Mouse (Mus musculus): ENCODE data around the gene Ppp1ca. TPM values are rescaled to one million over a fixed set of nuclear protein-coding genes. Genes with fewer than 3 reads are reported as not detected.
A peak's percentile ranks its signal among the peaks of the same experiment; 100 is the strongest.

Ppp1ca gene
- 100 to 1,000 TPM; 323 to 336 TPM for total RNA-seq (2021)
- long read RNA-seq, experiment 1, transcript Ppp1ca-201 (7 exons, 1,473 nt) = major isoform, 419 of 459 reads
- long read RNA-seq, experiment 1, partial matches to known transcripts = 13 of 459 reads
- long read RNA-seq, experiment 1, other reads (novel, unspliced or antisense) = 22 of 459 reads
- long read RNA-seq, experiment 2, transcript Ppp1ca-201 (7 exons, 1,473 nt) = major isoform, 287 of 315 reads
- long read RNA-seq, experiment 2, partial matches to known transcripts = 12 of 315 reads
- long read RNA-seq, experiment 2, other reads (novel, unspliced or antisense) = 13 of 315 reads

DNA sequence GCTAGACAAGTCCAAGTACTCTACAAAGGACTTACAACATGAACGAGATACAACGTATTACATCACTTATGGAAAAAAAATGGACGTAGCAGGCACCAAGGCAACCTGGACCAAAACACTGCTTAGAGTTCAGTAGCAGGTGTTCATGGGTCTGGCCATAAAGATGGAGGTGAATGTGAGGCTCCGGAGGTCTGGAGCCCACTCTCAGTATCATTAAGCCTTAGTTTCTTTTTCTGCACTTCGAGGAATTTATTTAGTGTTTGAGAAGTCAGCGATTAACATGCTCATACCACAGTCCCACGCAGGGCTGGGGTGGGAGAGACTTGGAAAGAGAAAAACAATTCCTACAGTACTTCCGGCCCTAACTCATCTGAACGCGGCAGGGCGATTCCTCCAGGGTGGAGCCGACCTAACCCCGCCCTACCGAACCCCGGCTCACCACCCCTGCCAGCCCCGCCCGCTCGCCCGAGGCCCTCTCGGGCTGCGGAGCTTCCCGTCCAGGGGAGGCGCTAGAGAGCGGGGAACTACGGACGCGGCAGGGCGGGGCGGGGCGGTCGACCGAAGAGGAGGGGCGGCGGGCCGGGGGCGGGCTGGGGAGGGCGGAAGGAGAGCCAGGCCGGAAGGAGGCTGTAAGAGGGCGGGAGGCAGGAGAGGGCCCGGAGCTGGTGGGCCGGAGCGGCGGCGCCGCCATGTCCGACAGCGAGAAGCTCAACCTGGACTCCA lies at the start of gene Ppp1ca:
Gene Ppp1ca (plus strand): TSS at position 538 of the 723 bp plus-strand sequence.
- intact Hi-C loops (cut with DNase I) = loop anchor here (1.0 kb wide), 1 partner anchor 22 kb away; no protein-coding TSS in a partner anchor
- DNase-seq (ENCODE audit: low spot score in 2 of 2) = peak; percentile 90 to 94

DNA sequence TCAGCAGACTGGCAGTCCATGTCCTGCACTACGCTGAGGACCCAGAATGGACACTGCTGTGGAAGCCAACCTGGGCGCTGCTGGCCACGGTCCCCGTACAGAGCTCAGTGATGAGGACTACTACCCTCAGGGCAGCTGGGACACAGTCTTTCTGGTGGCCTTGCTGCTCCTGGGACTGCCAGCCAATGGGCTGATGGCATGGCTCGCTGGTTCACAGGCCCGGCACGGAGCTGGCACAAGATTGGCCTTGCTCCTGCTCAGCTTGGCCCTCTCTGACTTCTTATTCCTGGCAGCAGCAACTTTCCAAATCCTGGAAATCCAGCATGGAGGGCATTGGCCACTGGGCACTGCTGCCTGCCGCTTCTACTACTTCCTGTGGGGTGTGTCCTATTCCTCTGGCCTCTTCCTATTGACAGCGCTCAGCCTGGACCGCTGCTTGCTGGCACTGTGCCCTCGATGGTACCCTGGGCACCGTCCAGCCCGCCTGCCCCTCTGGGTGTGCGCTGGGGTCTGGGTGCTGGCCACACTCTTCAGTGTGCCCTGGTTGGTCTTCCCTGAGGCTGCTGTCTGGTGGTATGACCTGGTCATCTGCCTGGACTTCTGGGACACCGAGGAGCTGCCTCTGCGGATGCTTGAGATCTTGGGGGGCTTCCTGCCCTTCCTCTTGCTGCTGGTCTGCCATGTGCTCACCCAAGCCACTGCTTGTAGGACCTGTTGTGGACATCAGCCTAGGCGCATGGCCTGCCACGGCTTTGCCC lies 49.3 kb upstream of the Ppp1ca start:
- no peak for DNase-seq (ENCODE audit: low spot score in 2 of 2)

DNA sequence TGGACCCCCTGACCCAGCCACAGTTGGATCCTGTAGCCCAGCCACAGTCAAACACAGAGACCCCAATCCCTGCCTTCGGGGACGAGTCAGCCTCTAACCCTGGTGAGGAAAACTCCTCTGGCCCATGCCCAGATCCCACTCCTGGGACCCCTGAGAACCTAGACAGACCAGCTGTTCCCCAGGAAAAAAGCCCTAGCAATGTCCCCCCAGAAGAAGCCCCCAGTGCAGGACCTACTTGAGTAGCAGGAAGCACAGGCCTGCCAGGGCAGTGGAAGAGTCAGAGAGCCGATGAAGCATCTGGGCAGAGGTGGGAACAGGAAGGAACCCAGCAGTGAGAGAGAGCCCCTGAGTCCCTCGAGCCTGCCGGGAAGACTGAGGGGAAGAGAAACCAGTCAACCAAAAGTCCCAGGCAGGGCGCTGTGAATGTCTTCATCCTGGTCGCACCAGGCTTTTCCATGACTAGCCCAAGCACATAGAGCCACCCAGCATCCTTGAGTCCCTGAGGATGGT lies 48.1 kb upstream of the Ppp1ca start, which contains the start of gene Cabp4:
Gene Cabp4 (minus strand): TSS at position 275 of the 510 bp plus-strand sequence.
- DNase-seq (ENCODE audit: low spot score in 2 of 2) = no peak
- intact Hi-C loops (cut with DNase I) = no loop called here

More for the DNA sequence above, 49.3 kb upstream of the Ppp1ca start:
- intact Hi-C loops (cut with DNase I) = no loop called here

DNA sequence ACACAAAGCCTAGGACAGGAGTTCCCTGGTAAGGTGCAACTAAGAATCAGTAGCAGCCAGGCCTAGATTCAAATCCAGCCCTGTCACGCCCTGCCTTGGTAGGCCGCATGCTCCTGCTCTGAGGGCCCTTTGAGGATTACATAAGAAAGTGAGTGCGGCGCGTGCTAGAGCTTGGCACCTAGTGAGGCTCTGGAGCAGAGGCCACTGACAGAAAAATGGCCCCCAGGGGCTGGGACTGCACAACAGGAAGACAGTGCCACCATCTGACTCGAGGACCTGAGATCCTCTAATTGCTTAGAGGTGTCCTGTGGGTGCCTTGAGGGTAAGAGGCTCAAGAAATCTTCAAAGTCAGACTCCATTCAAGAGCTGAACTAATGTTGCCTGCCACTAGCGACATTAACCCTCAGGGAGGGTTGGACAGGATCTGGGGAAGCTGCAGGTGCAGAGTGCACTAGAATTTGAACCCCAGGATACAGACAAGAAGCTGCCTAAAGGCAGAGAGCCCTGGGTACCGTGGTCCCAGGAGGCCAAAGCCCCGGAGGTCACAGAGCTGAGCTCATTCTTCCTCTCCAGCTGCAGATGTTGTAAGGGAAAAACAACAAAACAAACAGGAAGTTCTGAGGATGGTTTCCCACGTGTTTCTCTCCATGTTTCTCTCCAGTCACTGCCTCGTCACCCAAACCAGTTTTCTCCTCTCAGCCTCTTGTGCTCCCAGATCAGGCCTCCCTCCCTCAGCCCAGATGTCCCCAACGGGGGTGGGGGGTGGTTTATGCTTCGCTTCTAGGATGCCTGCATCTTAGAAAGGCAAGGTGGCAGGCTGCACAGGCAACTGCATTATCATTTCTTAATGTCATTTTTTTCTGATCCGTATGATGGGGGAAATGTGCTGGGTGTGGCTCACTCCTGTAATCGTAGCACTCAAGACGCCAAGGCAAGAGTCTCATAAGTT lies 47.0 kb upstream of the Ppp1ca start:
- intact Hi-C loops (cut with DNase I) = no loop called here
- DNase-seq (ENCODE audit: low spot score in 2 of 2) = no peak

DNA sequence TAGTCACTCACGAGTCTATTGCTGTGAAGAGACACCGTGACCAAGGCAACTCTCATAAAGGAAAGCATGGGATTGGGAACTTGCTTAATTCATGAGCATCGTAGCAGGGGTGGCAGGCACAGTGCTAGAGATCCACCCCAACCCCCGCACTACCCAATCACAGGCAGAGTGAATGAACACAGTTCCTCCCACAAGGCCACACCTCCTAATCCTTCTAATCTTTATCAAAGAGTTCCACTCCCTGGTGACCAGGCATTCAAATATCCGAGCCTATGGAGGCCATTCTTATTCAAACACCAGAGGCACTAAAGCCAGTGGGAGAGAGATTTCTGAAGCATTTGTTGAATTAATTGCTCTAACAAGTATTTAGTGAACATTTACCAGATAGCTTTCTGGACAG lies 45.9 kb upstream of the Ppp1ca start:
- intact Hi-C loops (cut with DNase I) = no loop called here
- DNase-seq (ENCODE audit: low spot score in 2 of 2) = no peak

DNA sequence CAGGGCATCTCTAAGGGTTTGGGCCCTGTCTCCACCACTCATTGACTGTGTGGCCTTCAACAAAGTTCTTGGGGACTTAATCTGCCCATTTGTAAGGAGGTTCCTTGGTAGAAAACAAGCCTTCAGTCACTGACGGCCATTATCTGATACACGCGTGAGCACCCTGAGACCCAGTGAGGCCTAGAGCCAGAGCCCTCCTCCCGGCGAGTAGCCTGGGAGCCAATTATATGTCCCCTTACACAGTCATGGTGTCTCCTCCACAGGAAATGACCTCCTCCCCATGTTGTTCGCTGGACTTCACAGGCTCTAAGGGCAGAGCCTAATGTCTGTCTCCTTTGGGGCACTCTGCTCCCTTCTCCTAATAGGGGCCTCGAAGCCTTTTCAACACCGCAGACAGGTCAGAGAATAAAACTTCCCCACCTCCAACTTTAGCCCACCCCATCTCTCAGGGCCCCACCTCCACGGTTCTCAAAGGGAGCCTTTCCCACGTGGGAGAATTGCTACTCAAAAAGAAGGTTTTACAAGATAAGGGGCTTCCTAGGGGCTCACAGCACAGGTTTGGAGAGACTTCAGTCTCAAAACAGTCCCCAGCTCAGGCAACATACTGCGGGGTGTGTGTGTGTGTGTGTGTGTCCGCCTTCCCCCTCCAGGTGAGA lies 45.4 kb upstream of the Ppp1ca start:
- DNase-seq (ENCODE audit: low spot score in 2 of 2) = no peak
- intact Hi-C loops (cut with DNase I) = no loop called here

DNA sequence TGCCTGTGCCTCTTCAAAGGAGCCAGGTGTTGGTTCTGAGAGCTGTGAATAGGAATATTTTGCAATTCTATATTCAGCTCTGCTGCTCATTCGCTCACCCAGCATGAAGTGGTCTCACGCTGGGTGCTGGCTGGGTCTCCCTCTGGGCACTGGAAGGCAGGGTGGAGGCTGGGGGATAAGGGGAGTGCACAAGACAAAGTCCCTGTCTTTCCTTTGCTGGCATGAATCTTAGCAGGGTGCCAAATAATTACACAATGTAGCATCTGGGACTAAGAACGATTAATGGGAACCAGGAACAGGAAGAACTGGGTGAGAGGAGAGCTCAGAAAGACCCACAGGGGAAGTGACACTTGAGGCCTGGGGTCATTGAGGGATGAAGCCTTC lies 44.9 kb upstream of the Ppp1ca start:
- intact Hi-C loops (cut with DNase I) = no loop called here
- no peak for DNase-seq (ENCODE audit: low spot score in 2 of 2)

DNA sequence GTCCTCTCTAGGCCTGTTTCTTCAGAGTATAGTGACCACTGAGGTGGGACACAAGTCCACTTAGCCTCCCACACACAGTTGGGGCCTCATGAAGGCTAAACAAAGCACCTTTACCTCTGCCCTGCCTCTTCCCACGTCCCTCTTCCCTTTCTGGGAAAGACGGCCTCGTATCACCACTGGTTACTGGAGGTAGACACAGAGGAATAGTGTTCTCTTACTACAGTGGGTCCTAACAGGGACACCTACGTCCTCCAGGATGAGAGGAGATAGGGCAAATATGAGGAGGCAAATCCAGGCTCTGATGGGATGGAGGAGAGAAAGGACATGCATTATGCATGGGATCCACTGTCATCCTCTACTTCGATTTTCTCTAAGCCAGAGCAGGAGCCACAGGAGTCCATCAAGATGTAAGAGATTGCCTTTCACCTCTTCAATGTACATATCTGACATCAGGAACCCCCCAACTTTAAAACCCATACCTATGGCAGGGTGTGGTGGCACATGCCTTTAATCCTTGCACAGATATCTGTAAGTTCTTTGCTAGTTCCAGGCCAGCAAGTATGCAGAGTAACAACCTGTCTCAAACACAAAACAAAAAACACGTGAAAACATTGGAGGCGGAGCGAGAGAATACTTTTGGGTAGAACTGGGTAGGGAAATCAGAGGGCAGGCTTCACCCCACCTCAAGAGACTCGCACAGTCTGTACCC lies 43.9 kb upstream of the Ppp1ca start:
- no peak for DNase-seq (ENCODE audit: low spot score in 2 of 2)
- intact Hi-C loops (cut with DNase I) = no loop called here

DNA sequence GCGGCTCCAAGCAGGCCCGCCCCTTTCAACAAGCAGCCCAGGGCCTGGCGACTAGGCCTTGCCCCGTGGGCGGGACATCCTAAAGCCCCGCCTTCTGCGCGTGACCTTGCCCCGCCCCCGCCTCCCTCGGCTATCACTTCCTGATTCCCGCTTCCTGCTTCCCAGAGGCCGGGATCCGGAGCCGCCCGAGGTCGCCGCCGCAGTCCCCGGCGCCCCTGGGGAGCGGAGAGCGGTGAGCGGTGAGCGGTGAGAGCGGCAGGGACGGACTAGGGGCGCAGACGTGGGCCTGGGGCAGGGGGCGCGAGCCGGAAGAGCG lies 43.4 kb upstream of the Ppp1ca start, which contains the start of gene Coro1b:
Gene Coro1b (plus strand): TSS at position 129 of the 316 bp plus-strand sequence.
- peak; percentile 94 to 95 for DNase-seq (ENCODE audit: low spot score in 2 of 2)
- intact Hi-C loops (cut with DNase I) = no loop called here

DNA sequence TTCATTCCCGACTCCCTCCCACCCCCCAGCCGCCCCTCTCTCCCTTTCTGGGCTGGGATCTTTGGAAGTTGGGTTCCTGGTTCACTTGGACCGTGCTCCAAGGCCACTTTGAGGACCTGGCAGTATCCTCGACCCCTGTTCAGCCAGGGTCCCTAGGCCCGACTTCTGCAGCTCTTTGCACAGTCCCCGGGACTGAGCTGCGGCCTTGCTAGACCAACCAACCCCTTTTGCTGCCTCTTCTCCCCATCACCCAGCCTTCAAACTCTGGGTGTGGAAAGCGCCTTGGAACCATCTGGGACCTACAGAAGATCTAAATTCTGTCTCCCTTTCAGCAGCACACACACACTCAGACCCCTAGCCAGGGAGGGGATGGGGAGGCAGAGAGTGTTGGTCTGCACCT lies 43.0 kb upstream of the Ppp1ca start:
- intact Hi-C loops (cut with DNase I) = no loop called here
- no peak for DNase-seq (ENCODE audit: low spot score in 2 of 2)

DNA sequence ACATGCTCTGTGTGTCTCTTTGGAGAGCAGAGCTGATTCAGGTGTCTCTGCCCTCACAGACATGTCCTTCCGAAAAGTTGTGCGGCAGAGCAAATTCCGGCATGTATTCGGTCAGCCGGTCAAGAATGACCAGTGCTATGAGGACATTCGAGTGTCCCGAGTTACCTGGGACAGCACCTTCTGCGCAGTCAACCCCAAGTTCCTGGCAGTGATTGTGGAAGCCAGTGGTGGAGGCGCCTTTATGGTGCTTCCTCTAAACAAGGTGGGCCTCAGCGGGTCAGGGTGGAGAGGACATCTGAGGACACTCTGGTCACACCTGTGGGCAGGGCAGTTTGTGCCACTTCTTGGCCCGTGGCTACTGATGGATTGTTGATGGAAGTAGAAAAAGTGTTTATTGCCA lies 42.6 kb upstream of the Ppp1ca start:
- intact Hi-C loops (cut with DNase I) = no loop called here
- DNase-seq (ENCODE audit: low spot score in 2 of 2) = no peak

DNA sequence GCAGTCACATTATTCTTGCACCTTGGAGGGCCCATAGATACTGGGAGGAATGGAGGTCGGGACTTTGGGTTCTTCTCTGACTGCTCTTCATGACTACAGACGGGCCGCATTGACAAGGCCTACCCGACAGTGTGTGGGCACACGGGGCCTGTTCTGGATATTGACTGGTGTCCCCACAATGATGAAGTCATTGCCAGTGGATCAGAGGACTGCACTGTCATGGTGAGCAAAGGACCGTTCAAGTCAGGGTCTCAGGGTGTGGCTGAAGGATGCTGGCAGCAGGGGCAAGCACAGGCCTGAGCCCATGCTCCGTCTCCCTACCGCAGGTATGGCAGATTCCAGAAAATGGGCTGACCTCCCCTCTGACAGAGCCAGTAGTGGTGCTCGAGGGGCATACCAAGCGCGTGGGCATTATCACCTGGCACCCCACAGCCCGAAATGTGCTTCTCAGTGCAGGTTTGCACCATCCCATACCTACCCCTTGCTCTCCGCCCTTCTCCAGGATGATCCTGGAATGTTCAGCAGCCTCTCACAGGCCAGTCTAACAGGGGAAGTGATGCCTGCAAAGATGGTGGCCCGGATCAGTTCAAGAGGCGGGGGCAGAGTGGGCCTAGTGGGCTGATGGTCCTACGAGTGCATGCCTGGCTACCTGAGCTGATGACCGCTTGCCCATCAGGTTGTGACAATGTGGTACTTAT lies 42.0 kb upstream of the Ppp1ca start:
- intact Hi-C loops (cut with DNase I) = no loop called here
- DNase-seq (ENCODE audit: low spot score in 2 of 2) = no peak

DNA sequence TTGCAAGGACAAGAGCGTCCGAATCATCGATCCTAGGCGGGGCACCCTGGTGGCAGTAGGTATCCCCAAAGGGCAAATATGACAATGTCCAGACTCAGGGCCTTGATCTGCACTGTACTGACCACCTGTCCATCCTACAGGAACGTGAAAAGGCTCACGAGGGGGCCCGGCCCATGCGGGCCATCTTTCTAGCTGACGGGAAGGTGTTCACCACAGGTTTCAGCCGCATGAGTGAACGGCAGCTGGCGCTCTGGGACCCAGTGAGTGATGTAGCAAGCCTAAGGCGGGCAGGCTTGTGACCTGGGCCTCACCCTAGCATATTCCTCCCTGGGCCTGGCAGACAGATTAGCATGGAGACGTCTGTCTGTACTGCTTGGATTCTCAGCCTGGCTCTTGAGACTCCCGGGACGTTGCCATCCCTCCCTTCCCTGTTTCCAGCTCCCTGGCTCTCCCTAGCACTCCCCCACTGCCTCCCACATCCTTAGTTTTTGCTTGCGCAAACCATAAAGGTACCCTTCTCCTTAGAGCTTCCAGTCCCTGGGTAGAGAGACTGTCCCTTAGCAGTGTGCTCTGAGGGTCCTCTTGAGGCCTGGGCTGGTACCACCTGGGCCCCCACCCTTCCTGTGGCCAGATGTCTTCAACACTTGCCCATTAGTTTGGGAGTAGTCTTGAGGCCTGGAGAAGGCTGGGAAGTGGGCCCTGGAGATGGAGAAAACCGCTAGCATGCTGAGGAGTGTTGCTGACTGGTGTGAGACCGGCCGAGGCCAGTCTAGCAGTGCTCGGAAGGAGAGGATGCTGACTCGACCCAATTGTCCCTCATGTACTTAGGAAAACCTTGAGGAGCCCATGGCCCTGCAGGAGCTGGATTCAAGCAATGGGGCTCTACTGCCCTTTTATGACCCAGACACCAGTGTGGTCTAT lies 41.0 kb upstream of the Ppp1ca start:
- intact Hi-C loops (cut with DNase I) = no loop called here
- no peak for DNase-seq (ENCODE audit: low spot score in 2 of 2)

DNA sequence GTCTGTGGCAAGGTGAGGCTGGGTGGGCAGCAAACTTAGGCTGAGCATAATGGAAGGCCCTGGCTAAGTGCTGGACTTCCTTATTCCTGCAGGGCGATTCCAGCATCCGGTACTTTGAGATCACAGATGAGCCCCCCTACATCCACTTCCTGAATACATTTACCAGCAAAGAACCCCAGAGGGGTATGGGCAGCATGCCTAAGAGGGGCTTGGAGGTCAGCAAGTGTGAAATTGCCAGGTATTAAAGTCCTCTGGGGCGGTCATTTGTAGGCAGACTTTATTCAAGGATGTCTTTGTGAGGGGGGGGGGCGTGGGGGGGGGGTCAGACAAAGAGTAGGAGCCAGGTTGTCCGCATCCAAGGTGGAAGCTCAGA lies 40.4 kb upstream of the Ppp1ca start:
- DNase-seq (ENCODE audit: low spot score in 2 of 2) = no peak
- intact Hi-C loops (cut with DNase I) = no loop called here

DNA sequence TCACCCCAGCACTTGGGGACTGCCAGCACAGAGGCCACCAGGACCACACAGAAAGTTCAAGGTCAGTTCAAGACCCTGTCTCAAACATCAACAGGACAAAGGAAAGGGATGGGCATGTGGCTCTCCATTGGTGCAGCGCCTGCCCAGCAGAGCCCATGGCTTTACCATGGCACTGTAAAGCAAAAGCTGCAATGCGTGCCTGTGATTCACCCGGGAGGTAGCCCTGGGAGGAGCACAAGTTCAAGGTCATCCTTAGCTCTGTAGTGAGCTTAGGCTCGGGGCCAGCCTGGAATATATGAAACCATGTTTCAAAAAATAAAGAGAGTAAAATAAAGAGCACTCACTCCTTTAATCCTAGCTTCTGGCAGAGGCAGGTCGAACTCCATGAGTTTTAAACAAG lies 40.0 kb upstream of the Ppp1ca start:
- intact Hi-C loops (cut with DNase I) = no loop called here
- DNase-seq (ENCODE audit: low spot score in 2 of 2) = no peak

DNA sequence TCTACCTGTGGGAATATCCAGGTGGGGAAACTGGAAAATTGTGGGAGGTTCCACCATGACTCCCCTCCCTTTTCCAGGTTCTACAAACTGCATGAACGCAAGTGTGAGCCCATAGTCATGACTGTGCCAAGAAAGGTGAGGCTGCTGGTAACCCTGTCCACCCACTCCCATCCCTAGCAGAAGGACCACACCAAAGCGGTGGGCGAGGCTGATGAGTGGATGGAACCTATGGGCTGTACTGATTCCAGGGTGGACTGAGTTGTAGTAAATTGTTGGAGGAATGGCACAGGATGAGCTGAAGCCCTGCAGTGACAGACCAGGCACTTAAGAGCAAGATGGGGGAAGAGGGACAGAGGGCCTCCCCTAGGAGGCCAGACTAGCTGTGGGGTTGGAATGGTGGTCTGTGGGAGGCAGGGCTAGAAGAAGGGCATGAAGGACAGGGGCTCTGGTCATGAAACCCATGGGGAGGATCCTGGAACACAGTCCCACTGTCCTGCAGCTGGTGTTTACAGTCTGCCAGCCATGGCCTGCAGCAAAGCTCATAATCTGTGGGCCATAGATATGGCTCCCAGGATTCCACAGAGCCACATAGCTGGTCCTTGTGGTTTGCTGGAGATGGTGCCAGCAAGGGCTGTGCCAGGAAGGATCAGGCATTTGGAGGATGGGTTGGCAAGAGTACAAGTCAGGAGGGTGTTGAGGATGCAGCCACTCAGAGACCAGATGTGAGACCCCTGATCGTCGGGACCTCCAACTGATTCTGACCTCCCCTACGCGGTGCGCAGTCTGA lies 39.2 kb upstream of the Ppp1ca start:
- intact Hi-C loops (cut with DNase I) = no loop called here
- DNase-seq (ENCODE audit: low spot score in 2 of 2) = no peak

All from left cerebral cortex, postnatal 14 days (tissue).